Mouse (Mus musculus) embryonic facial prominence, embryonic 10.5 days (tissue): ENCODE data around the gene Eif3i. TPM values are rescaled to one million over a fixed set of nuclear protein-coding genes. Genes with fewer than 3 reads are reported as not detected.
A peak's percentile ranks its signal among the peaks of the same experiment; 100 is the strongest.

ENCODE experiments used
- DNase-seq: peaks from one replicate; pipeline ENCODE4 v3.0.0-alpha.2; 2017; ENCODE audit warnings: low spot score
- H3K27ac ChIP-seq: fragments of 300-500 bp; sonication (generic); replicated peaks from 2 replicates; pipeline ENCODE4 v1.5.1; 2016; ENCODE audit warnings: mild to moderate bottlenecking
- H3K27me3 ChIP-seq: fragments of 300-500 bp; sonication (generic); replicated peaks from 2 replicates; pipeline ENCODE4 v1.6.1; 2016; ENCODE audit warnings: low read depth, mild to moderate bottlenecking; ENCODE audit not compliant: poor library complexity, severe bottlenecking
- H3K36me3 ChIP-seq: fragments of 300-500 bp; sonication (generic); replicated peaks from 2 replicates; pipeline ENCODE4 v1.6.1; 2016; ENCODE audit warnings: mild to moderate bottlenecking, moderate library complexity
- H3K4me1 ChIP-seq: fragments of 300-500 bp; sonication (generic); 2 replicates; pipeline ENCODE4 v1.6.1; 2016
- H3K4me3 ChIP-seq: fragments of 300-500 bp; sonication (generic); 2 replicates; pipeline ENCODE4 v1.5.1; 2016; ENCODE audit warnings: mild to moderate bottlenecking, moderate library complexity
- H3K9me3 ChIP-seq: fragments of 300-500 bp; sonication (generic); 2 replicates; pipeline ENCODE4 v1.6.1; 2016; ENCODE audit warnings: mild to moderate bottlenecking
- WGBS: fragments of 180-500 bp; shearing (Covaris S2); methylation state at CpG from one replicate; pipeline ENCODE4 v1.1.7; 2016; 5-methylcytosine and 5-hydroxymethylcytosine counted together
- polyA plus RNA-seq: library from polyadenylated mRNA; unstranded; fragments of >200 nt; fragmentation: Nextera tagmentation; extraction: Ambion mirVana; gene quantifications from 2 replicates; pipeline ENCODE4 v1.2.1, GENCODE M21; 2016

Gene Eif3i
- polyA plus RNA-seq, 1 experiment from 2014 or later, result 290 TPM

DNA sequence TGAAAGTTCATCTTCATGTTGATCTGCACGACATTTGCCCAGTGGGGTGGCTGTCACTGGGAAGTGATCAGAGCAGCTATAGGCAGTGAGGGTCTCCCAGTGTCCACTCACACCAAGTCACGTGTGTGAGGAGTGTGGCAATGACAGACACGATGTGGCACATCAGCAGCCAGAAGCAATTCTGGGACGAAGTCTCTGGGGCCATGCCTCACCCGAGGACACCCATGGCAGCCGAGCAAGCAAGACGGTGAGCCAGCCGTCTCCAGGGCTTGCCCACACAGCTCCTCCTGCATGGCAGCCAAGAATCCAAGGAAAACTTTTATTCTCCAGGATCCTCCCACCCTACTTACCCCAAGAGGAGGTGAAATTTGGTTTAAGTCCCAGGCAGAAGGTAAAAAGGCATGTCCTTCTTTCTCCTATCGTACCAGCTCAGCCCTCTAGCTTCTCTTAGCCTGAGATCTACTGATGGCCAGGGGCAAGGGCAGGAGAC, 15.4 kb upstream of the Eif3i start:
- H3K4me1 ChIP-seq, result peaks cover 17% of the 10 kb centered on the region
- no peak overlapping the region for H3K27ac ChIP-seq
- 91% methylated on average over 9 of the region's 9 CpGs for WGBS
- H3K4me3 ChIP-seq, result no peak overlapping the region
- peaks cover 28% of the 10 kb centered on the region for H3K36me3 ChIP-seq
- no peaks in the 10 kb centered on the region for H3K27me3 ChIP-seq
- DNase-seq, result no peak
- no peaks in the 10 kb centered on the region for H3K9me3 ChIP-seq

DNA sequence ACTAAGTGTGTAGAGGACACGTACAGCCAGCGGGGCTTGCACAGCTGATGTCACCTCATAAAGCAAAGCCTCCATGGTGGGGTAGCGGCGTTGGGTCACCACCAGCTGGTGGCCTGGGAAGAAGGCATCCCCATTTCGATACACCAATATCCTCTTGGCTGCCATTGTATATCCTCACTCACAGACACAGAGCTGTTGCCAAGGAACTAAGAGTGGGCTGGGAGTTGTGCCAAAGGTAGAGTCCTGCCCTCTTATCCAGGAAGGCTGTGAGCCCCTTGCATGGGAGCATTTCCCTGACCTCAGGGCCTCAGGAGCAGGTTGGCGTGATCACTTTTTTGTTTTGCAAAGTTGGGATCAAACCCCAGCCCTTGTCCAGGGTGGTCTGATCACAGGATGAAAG, 13.6 kb upstream of the Eif3i start, which contains the start of gene Dcdc2b:
Gene Dcdc2b (minus strand): TSS at position 165 of the 400 bp plus-strand sequence.
- Histone ChIP-seq H3K27me3 (no peaks in the 10 kb centered on the region), H3K4me3 (no peak within 1 kb of the TSS), H3K36me3 (peaks cover 38% of the 10 kb centered on the region), H3K27ac (no peak within 1 kb of the TSS), H3K9me3 (no peaks in the 10 kb centered on the region), H3K4me1 (peaks cover 18% of the 10 kb centered on the region)
- WGBS, result 88% methylated on average over 6 of the region's 6 CpGs
- DNase-seq, result no peak

DNA sequence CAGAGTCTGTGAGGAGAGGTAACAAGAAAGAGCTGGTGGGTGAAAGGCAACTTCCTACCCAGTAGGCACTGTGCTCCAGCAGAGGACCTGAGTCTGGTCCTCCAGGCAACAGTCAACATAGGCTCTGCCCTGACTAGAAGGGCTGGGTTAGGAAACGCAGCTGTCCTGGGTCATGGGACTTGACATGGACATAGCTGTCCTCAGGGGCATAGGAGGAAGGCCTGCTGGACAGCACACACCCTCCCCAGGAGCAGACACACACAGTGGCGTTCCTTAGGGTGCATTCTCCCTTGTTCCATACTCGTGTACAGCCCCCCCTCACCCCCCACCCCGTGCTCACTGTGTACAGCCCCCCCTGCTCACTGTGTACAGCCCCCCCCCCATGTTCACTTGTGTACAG, 10.0 kb upstream of the Eif3i start:
- 77% methylated on average over 4 of the region's 4 CpGs for WGBS
- Histone ChIP-seq H3K4me3 (no peak overlapping the region), H3K27ac (no peak overlapping the region), H3K36me3 (peaks cover 54% of the 10 kb centered on the region), H3K4me1 (peaks cover 9% of the 10 kb centered on the region), H3K27me3 (no peaks in the 10 kb centered on the region), H3K9me3 (no peaks in the 10 kb centered on the region)
- DNase-seq, result no peak

DNA sequence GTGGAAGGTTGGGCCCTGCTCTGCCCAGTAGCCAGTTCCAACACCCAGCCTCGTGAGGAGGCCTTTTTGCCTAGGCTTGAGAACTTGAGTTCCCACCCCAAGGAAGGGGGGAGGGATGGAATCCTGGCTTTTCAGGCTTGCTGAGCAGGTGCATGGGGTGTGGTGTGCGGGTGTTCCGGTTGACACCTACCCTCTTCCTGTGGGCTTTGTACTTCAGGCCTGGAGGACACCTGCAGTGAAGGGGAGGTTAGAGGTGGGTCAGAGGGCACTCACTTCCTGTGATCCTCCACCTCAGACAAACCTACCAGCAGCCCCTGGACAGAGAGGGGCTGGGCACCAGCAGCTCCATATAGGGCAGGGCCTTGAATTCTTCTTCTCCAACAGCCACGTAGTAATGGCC, 9.6 kb upstream of the Eif3i start:
- no peak for DNase-seq
- no peak overlapping the region for H3K4me3 ChIP-seq
- no peaks in the 10 kb centered on the region for H3K27me3 ChIP-seq
- H3K27ac ChIP-seq, result no peak overlapping the region
- H3K9me3 ChIP-seq, result no peaks in the 10 kb centered on the region
- 82% methylated on average over 4 of the region's 4 CpGs for WGBS
- peaks cover 9% of the 10 kb centered on the region for H3K4me1 ChIP-seq
- H3K36me3 ChIP-seq, result peaks cover 58% of the 10 kb centered on the region

DNA sequence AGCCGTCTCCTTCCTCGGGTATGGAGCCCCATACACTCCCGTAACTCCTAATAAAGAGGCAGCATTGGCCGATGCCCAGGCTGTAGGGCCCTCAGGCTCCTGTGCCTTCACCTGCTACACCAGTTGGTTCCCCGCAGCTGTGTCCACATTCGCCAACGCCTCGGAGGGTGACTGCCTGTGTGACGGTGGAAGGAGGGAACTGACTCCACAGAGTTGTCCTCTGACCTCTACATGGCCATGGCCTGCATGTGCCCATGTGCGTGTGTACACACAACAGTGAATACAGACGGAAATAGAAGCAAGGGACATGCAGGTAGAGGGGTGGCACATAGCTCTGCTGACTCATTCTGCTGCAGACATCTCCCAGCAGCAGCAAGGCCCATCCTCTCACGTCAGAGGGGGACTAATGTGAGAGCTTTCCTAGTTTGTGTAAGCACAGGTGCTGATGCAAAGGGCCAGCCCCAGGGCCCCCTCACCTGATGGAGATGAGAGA, 8.7 kb upstream of the Eif3i start:
- Histone ChIP-seq H3K27me3 (no peaks in the 10 kb centered on the region), H3K9me3 (no peaks in the 10 kb centered on the region), H3K4me3 (no peak overlapping the region), H3K27ac (no peak overlapping the region), H3K4me1 (peaks cover 9% of the 10 kb centered on the region), H3K36me3 (peaks cover 63% of the 10 kb centered on the region)
- 84% methylated on average over 12 of the region's 12 CpGs for WGBS
- DNase-seq, result no peak

DNA sequence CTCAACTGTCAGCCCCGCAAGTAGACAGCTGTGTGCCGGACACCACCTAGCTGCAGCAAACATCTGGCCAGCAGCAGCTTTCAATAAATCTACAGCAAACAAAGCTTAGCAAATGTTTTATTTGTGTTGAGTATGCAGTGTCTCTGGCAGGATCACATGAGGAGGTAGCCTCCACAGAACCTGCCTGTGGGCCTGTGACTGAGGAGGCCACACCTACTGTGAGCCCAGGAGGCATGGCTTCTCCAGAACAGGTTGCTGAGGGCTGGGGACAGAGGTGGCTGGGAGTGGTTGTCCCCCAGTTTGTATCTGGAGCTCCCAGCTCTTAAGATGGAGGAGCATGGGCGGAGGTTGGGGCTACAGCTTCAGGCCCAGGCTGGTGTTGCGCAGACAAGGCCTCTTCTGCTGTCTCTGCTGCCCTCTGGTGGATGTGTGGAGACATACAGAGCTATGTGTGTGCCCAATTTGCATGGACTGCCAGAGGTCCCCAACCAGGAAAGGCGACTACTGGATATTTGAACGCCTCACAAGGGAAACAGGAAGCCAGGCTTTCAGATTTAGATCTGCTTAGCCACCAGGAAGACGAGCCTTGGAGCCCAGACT, 8.1 kb upstream of the Eif3i start:
- Histone ChIP-seq H3K4me1 (peaks cover 9% of the 10 kb centered on the region), H3K9me3 (no peaks in the 10 kb centered on the region), H3K4me3 (no peak overlapping the region), H3K36me3 (peaks cover 70% of the 10 kb centered on the region), H3K27ac (no peak overlapping the region), H3K27me3 (no peaks in the 10 kb centered on the region)
- 42% methylated on average over 7 of the region's 7 CpGs for WGBS
- DNase-seq, result peak; percentile 84

DNA sequence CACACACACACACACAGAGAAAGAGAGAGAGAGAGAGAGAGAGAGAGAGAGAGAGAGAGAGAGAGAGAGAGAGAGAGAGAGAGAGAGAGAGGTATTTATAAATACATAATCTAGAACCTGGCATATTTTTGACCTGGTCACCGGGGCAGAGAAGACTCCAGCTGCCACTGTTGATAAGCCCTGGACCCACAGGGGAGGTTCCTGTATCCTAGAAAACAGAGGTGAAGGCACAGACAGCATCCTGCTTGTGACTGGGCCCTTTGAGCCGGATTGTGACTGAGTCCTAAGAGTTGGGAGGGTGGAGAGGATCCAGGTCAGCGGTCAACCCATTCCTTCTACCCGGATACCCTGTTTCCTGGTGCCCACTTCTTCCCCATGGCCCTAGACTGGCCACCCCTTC, 11.6 kb downstream of the Eif3i start:
- 72% methylated on average over 4 of the region's 4 CpGs for WGBS
- DNase-seq, result no peak
- H3K4me3 ChIP-seq, result no peak overlapping the region
- H3K4me1 ChIP-seq, result peaks cover 19% of the 10 kb centered on the region
- H3K36me3 ChIP-seq, result peaks cover 41% of the 10 kb centered on the region
- no peaks in the 10 kb centered on the region for H3K27me3 ChIP-seq
- H3K27ac ChIP-seq, result no peak overlapping the region
- H3K9me3 ChIP-seq, result no peaks in the 10 kb centered on the region

DNA sequence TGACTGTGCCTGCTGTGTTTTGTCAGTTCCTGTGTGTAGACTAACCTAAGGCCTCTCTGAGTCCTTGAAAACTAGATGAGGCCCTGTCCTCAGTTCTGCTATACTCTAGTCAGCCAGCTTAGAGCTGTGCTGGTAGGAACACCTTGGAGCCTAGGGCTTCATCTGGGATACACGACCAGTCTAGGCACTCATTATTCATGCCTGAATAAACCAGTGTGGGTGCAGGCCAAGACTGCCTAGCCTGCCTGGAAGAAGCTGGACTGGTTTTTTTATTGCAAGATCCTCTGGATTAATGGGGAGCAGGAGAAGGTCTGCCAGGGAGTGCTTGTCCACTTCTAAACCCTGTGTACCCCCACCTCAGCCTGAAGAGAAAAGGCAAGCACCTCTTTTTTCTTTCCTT, 13.5 kb downstream of the Eif3i start:
- H3K36me3 ChIP-seq, result peaks cover 22% of the 10 kb centered on the region
- no peaks in the 10 kb centered on the region for H3K9me3 ChIP-seq
- no peak overlapping the region for H3K4me3 ChIP-seq
- DNase-seq, result no peak
- peaks cover 19% of the 10 kb centered on the region for H3K4me1 ChIP-seq
- H3K27ac ChIP-seq, result no peak overlapping the region
- no peaks in the 10 kb centered on the region for H3K27me3 ChIP-seq
- WGBS, result 52% methylated on average over 1 of the region's 1 CpGs

DNA sequence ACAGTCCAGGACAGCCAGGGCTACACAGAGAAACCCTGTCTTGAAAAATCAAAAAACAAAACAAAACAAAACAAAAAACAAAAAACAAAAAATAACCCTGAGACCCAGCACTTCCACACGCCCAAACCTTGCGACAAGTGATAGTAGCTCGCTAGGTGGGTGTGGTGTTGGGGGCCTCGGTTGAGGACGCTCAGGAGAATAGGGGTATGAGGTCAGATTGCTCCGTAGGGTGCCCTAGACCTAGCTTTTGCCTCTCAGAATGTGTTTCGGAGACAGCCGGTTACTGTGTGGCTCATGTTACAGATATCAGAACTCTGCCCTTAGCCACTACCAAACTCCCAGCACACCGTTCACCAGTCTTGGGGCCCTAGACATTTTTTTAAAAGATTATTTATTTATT, 14.7 kb downstream of the Eif3i start:
- 71% methylated on average over 9 of the region's 9 CpGs for WGBS
- H3K9me3 ChIP-seq, result no peaks in the 10 kb centered on the region
- no peak for DNase-seq
- peaks cover 10% of the 10 kb centered on the region for H3K36me3 ChIP-seq
- peak overlapping the region; percentile 65 for H3K4me3 ChIP-seq
- peaks cover 19% of the 10 kb centered on the region for H3K4me1 ChIP-seq
- 0 out of 2 replicates have a peak overlapping the region, but pooled peaks have one; percentile 78 for H3K27ac ChIP-seq
- H3K27me3 ChIP-seq, result no peaks in the 10 kb centered on the region

DNA sequence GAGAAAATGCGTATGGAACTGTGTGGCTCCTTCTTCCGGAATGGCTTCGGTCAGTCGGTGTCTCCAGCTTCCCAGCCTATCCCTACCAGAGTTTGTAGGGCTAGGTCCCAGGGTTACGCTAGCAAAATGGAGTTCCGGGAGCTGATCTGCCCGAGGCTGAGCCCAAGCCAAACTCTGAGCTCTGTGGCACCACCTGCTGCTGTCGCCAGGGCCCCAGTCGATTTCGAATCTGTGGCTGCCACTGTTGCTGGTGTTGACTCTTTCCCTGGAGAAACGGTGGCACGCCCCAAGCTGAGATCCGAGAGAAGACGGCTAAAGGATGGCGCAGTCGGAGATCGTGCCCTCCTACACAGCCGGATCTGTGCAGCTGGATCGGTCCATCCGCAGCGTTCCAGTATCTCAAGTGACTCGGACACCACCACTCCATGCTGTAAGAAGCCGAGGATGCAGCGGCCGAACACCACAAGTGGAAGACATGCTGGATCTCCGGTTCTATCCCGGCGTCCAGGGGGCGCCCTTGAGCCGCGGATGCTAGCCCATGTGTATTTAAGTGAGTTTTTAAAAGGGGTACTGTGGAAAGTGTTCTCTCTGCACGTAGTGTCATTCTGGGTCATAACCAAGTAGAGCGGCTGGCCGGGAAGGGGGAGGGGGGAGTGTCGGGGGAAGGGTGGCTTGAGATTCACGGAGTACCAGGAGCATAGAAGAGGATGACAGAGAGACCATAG, 15.4 kb downstream of the Eif3i start:
- Histone ChIP-seq H3K27me3 (no peaks in the 10 kb centered on the region), H3K27ac (peak overlapping the region; percentile 78), H3K9me3 (no peaks in the 10 kb centered on the region), H3K4me1 (peaks cover 19% of the 10 kb centered on the region), H3K4me3 (peak overlapping the region; percentile 65), H3K36me3 (peaks cover 3% of the 10 kb centered on the region; the same call in 1 of the 2 replicates)
- WGBS, result 2% methylated on average over 36 of the region's 36 CpGs
- DNase-seq, result peak; percentile 88

DNA sequence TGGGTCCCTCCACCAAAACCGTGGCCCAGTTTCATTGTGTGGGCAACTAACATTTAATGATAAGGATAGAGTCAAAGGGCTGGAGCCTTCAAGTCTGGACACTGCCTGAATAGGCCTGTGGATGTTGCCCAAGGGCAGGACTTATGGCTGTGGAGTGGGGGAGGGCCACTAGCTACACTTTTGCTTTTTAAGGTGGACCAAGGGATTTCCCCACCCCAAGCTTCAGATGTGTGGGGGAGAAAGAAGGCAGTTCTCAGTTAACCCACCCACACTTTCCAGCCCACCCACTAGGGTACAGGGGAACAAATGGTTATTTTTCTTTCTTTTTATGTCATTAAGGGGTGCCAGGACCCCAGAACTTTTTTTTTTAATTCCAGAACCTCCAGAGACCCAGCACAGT, 16.1 kb downstream of the Eif3i start:
- Histone ChIP-seq H3K27me3 (no peaks in the 10 kb centered on the region), H3K9me3 (no peaks in the 10 kb centered on the region), H3K27ac (peak overlapping the region; percentile 78), H3K36me3 (no peaks in the 10 kb centered on the region), H3K4me3 (peak overlapping the region; percentile 65), H3K4me1 (peaks cover 19% of the 10 kb centered on the region)
- DNase-seq, result no peak
- 59% methylated on average over 1 of the region's 1 CpGs for WGBS

DNA sequence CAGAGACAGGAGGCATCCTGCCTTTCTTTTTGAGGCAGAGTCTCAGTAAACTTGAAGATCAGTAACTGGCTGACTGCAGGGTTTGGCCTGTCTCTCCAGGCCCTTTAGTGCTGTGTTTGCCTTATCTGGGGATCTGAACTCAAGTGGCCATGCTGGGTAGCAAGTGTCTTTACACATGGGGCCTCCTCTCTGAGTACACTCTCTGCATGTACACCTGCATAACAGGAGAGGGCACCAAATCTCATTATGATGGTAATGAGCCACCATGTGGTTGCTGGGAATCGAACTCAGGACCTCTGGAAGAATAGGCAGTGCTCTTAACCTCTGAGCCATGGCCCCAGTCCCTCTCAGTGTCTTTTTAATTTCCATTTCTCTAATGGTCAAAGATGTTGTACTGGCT, 18.2 kb downstream of the Eif3i start:
- H3K4me1 ChIP-seq, result peaks cover 19% of the 10 kb centered on the region
- DNase-seq, result no peak
- WGBS, result 91% methylated on average over 1 of the region's 1 CpGs

DNA sequence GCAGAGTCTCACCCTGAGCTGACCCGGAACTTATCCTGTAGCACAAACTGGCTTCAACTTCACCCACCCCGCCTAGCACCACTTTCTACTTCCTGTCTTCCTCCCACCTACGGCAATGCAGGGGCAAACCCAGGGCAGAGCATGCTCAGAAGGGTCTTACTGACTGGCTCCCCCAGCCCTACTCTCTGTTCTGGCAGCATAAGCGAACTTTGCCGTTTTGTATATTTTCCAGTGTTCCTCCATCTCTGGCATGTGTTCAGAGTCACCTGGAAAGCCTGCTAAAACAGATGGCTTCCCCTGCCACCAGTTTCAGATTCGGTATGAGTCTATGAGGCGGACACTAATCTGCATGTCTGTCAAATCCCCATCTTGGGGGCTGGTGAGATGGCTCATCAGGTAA, 20.1 kb downstream of the Eif3i start:
- no peak for DNase-seq
- WGBS, result 82% methylated on average over 7 of the region's 7 CpGs
- no peak overlapping the region for H3K4me3 ChIP-seq
- no peaks in the 10 kb centered on the region for H3K9me3 ChIP-seq
- peaks cover 10% of the 10 kb centered on the region; the same call in 1 of the 2 replicates for H3K27me3 ChIP-seq
- no peaks in the 10 kb centered on the region for H3K36me3 ChIP-seq
- no peak overlapping the region; the same call in 1 of the 2 replicates for H3K27ac ChIP-seq
- H3K4me1 ChIP-seq, result peaks cover 22% of the 10 kb centered on the region

More for the DNA sequence above, 18.2 kb downstream of the Eif3i start:
- H3K36me3 ChIP-seq, result no peaks in the 10 kb centered on the region
- 0 out of 2 replicates have a peak, but pooled peaks cover 4% of the 10 kb centered on the region for H3K27me3 ChIP-seq
- H3K27ac ChIP-seq, result no peak overlapping the region
- no peak overlapping the region for H3K4me3 ChIP-seq
- H3K9me3 ChIP-seq, result no peaks in the 10 kb centered on the region
